Mouse (Mus musculus): ENCODE data around the gene Kmt2d. TPM values are rescaled to one million over a fixed set of nuclear protein-coding genes. Genes with fewer than 3 reads are reported as not detected.

Kmt2d gene
- polyA plus RNA-seq, 1 experiment from 2014 or later = 8.5 TPM

DNA sequence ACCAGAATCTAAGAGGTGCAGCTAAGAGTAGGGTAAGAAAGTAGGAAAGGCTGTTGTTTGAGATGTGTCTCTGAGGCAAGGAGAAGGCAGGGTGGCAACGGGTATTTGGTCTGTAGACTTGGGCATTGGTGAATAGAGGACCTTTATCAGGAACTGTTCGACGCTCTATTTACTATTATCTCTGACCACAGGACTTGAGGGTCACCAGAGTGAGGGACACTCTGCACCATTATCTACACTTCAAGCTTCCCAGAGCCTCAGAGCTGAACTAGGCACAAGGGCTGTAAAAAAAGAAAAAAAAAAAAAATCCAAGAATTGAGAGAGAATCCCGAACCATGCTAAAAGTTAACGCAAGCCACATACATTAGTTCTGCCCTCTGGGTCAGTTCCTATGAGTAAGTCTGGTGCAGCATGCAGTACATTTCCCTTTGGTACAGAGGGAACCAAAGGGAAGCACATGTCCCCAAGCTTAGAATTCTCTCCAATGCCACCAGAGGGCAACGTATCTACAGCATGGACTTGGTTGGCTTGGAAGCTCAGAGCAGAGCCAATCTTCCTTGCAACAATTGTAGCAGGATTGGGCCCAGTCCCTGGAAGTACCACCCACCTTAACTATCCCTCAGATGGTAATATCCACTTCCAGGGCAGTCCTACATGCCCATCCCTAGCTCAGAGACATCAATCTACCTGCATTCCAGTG lies 21.1 kb upstream of the Kmt2d start:
- WGBS = 28% methylated on average over 6 of the region's 6 CpGs
- Histone ChIP-seq H3K4me1 (ENCODE audit: control insufficient read depth, insufficient read depth, low read length) (peaks cover 21% of the 10 kb centered on the region), H3K36me3 (ENCODE audit: control insufficient read depth, insufficient read depth) (no peaks in the 10 kb centered on the region), H3K4me3 (ENCODE audit: low read length) (no peak overlapping the region), H3K27me3 (ENCODE audit: control insufficient read depth, insufficient read depth, low read length) (peaks cover 39% of the 10 kb centered on the region), H3K4me2 (ENCODE audit: low read depth, low read length) (no peak overlapping the region), H3K9ac (ENCODE audit: low read length) (no peak overlapping the region), H3K27ac (ENCODE audit: low read length) (no peak overlapping the region), H3K9me3 (replicated peaks; ENCODE audit: control insufficient read depth, low read length) (no peaks in the 10 kb centered on the region)
- peak; percentile 24; the same call in 1 of the 2 replicates for ATAC-seq (replicated peaks; ENCODE audit: extremely low read depth, insufficient read depth, low FRiP score)

DNA sequence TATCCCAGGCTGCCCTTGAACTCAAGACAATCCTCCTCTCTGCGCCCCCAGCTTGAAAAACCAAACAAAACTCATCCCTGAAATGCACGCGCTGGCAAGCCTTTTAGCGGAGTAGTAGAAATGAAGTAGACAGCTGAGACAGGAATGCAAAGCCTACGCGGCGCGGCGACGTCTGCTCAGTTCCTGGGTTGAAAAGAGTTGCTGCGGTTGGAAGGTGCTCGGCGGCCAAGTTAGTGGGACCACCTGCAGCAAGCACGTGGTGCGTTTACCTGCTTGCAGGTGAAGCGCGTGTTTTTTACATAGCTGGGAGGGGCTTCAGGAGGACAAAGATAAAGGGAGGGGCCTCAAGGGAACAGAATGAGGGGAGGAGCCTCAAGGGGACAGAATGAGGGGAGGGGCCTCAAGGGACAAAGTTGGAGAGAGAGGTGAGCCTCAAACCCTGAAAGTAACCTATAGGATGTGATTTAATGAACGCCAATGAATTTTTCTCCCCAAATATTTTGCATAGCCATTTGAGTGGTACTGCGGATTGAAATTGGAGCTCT lies 20.3 kb upstream of the Kmt2d start:
- H3K4me3 ChIP-seq (ENCODE audit: low read length) = peak overlapping the region; percentile 15; the same call in 1 of the 2 replicates
- no peak overlapping the region for H3K27ac ChIP-seq (ENCODE audit: low read length)
- H3K4me1 ChIP-seq (ENCODE audit: control insufficient read depth, insufficient read depth, low read length) = peaks cover 18% of the 10 kb centered on the region
- H3K9me3 ChIP-seq (replicated peaks; ENCODE audit: control insufficient read depth, low read length) = no peaks in the 10 kb centered on the region
- ATAC-seq (replicated peaks; ENCODE audit: extremely low read depth, insufficient read depth, low FRiP score) = no peak
- peak overlapping the region; percentile 39 for H3K4me2 ChIP-seq (ENCODE audit: low read depth, low read length)
- no peak overlapping the region for H3K9ac ChIP-seq (ENCODE audit: low read length)
- no peaks in the 10 kb centered on the region for H3K36me3 ChIP-seq (ENCODE audit: control insufficient read depth, insufficient read depth)
- peaks cover 31% of the 10 kb centered on the region for H3K27me3 ChIP-seq (ENCODE audit: control insufficient read depth, insufficient read depth, low read length)
- 16% methylated on average over 19 of the region's 19 CpGs for WGBS

DNA sequence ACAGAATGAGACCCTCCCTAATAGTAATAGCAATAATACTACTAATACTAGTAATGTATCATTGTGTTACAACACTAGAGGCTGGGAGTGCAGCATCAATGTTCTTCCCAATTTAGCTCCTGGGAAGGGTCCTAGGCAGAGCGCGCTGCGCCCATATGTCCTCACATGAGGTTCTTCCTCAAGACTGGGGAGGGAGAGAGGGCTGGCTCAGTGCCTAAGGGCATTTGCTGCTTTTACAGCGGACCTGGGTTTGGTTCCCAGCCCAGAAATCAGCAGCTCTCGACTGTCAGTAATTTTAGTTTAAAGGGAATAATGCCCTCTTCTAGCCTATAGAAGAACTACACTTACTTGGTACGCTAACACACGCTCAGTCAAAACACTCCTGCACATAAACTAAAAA lies 16.5 kb upstream of the Kmt2d start:
- no peaks in the 10 kb centered on the region for H3K27me3 ChIP-seq (ENCODE audit: control insufficient read depth, insufficient read depth, low read length)
- ATAC-seq (replicated peaks; ENCODE audit: extremely low read depth, insufficient read depth, low FRiP score) = no peak
- 80% methylated on average over 7 of the region's 7 CpGs for WGBS
- H3K9ac ChIP-seq (ENCODE audit: low read length) = no peak overlapping the region
- H3K4me2 ChIP-seq (ENCODE audit: low read depth, low read length) = no peak overlapping the region
- no peaks in the 10 kb centered on the region for H3K36me3 ChIP-seq (ENCODE audit: control insufficient read depth, insufficient read depth)
- no peak overlapping the region for H3K4me3 ChIP-seq (ENCODE audit: low read length)
- H3K4me1 ChIP-seq (ENCODE audit: control insufficient read depth, insufficient read depth, low read length) = no peaks in the 10 kb centered on the region
- H3K9me3 ChIP-seq (replicated peaks; ENCODE audit: control insufficient read depth, low read length) = no peaks in the 10 kb centered on the region
- H3K27ac ChIP-seq (ENCODE audit: low read length) = no peak overlapping the region

DNA sequence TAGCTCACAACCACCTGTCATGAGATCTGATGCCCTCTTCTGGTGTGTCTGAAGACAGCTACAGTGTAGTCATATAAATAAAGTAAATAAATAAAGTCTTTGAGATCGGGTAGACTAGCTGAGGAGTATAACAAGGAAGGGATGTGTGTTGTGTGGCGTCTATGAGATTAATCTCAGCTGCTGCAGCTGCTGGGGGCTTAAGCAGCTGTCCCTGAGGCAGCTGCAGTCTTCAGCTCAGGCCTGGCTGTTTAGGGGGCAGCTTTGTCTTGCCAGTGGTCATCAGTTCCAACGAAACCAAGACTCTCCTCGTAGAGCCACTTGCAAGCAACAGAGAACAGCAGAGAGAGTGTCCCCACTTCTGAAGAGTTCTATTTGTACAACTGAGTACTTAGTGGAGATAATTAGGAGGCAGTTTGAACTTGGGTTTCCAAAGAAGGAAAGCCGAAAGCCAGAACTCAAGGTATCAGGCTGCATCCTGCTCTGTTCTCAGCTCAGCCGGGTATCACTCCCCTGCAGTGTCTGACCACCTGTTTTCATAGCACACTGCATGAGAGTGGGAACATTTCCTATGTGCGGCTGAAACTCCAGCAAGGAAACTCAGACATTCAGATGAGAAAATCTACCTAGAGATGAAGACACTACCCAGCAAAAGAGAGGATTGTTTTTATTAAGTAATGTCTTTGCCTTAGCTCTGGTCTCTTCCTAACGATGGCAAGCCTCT lies 15.8 kb upstream of the Kmt2d start:
- H3K4me1 ChIP-seq (ENCODE audit: control insufficient read depth, insufficient read depth, low read length) = no peaks in the 10 kb centered on the region
- 60% methylated on average over 8 of the region's 8 CpGs for WGBS
- no peaks in the 10 kb centered on the region for H3K36me3 ChIP-seq (ENCODE audit: control insufficient read depth, insufficient read depth)
- H3K4me3 ChIP-seq (ENCODE audit: low read length) = no peak overlapping the region
- H3K27ac ChIP-seq (ENCODE audit: low read length) = no peak overlapping the region
- no peaks in the 10 kb centered on the region for H3K27me3 ChIP-seq (ENCODE audit: control insufficient read depth, insufficient read depth, low read length)
- H3K9ac ChIP-seq (ENCODE audit: low read length) = no peak overlapping the region
- no peaks in the 10 kb centered on the region for H3K9me3 ChIP-seq (replicated peaks; ENCODE audit: control insufficient read depth, low read length)
- no peak overlapping the region for H3K4me2 ChIP-seq (ENCODE audit: low read depth, low read length)
- no peak for ATAC-seq (replicated peaks; ENCODE audit: extremely low read depth, insufficient read depth, low FRiP score)

DNA sequence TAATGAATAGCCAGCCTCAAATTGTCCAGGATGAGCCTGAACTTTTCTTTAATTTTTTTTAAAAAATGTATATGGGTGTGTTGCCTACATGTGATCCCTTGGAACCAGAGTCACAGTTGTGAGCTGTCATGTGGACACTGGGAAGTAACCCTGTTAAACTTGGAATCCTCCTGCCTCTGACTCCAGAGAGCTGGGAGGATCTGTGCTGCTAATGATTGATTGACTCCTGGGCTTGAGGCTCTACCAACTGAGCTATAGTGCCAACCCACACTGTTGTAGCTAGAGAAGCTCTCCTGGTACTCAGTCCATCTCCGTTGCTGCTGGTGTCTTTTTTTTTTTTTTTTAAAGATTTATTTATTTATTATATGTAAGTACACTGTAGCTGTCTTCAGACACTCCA lies 13.1 kb upstream of the Kmt2d start:
- H3K4me3 ChIP-seq (ENCODE audit: low read length) = no peak overlapping the region
- no peak for ATAC-seq (replicated peaks; ENCODE audit: extremely low read depth, insufficient read depth, low FRiP score)
- H3K9ac ChIP-seq (ENCODE audit: low read length) = no peak overlapping the region
- no peaks in the 10 kb centered on the region for H3K9me3 ChIP-seq (replicated peaks; ENCODE audit: control insufficient read depth, low read length)
- H3K4me1 ChIP-seq (ENCODE audit: control insufficient read depth, insufficient read depth, low read length) = peaks cover 8% of the 10 kb centered on the region
- H3K27ac ChIP-seq (ENCODE audit: low read length) = no peak overlapping the region
- H3K4me2 ChIP-seq (ENCODE audit: low read depth, low read length) = no peak overlapping the region
- H3K27me3 ChIP-seq (ENCODE audit: control insufficient read depth, insufficient read depth, low read length) = no peaks in the 10 kb centered on the region
- no peaks in the 10 kb centered on the region for H3K36me3 ChIP-seq (ENCODE audit: control insufficient read depth, insufficient read depth)
- 74% methylated on average over 1 of the region's 1 CpGs for WGBS

DNA sequence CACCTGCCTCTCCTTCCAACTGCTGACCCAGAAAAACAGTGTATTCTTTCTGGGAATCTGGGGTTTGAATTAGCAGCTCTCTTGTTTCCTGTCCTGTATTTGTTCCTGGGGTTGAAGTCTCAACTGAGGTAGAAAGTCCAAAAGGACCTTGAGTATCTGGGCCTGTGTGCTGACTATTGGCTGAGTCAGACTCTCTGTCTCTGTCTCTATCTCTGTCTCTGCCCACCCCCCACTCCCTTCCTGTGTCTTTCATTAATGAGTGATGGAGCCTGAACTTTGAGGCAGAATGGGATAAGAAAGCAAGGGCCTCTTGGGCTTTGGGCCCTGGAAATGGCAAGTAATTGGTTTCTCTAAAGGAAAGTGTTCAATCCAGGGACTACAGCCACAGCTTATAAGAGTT lies 12.7 kb upstream of the Kmt2d start:
- H3K9ac ChIP-seq (ENCODE audit: low read length) = no peak overlapping the region
- H3K27ac ChIP-seq (ENCODE audit: low read length) = no peak overlapping the region
- H3K36me3 ChIP-seq (ENCODE audit: control insufficient read depth, insufficient read depth) = no peaks in the 10 kb centered on the region
- ATAC-seq (replicated peaks; ENCODE audit: extremely low read depth, insufficient read depth, low FRiP score) = no peak
- no peaks in the 10 kb centered on the region for H3K9me3 ChIP-seq (replicated peaks; ENCODE audit: control insufficient read depth, low read length)
- no peak overlapping the region for H3K4me3 ChIP-seq (ENCODE audit: low read length)
- H3K4me1 ChIP-seq (ENCODE audit: control insufficient read depth, insufficient read depth, low read length) = peaks cover 8% of the 10 kb centered on the region
- H3K4me2 ChIP-seq (ENCODE audit: low read depth, low read length) = no peak overlapping the region
- H3K27me3 ChIP-seq (ENCODE audit: control insufficient read depth, insufficient read depth, low read length) = no peaks in the 10 kb centered on the region

DNA sequence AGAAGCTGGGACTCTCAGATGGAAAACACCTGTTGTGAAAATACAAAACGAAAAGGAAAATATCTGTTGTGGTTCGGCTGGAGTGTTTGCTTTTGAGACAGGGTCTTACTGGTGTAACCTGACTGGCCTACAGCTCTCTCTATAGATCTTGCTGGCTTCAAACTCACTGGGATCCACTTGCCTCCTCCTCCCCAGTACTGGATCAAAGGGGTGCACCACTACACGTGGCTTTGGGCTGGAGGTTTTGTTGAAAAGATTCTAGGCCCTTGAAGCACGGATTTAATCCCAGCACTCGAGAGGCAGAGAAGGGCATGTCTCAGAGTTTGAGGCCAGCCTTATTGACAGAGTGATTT lies 10.6 kb upstream of the Kmt2d start:
- Histone ChIP-seq H3K9me3 (replicated peaks; ENCODE audit: control insufficient read depth, low read length) (no peaks in the 10 kb centered on the region), H3K4me2 (ENCODE audit: low read depth, low read length) (peak overlapping the region; percentile 81), H3K4me1 (ENCODE audit: control insufficient read depth, insufficient read depth, low read length) (peaks cover 8% of the 10 kb centered on the region), H3K27me3 (ENCODE audit: control insufficient read depth, insufficient read depth, low read length) (no peaks in the 10 kb centered on the region), H3K9ac (ENCODE audit: low read length) (peak overlapping the region; percentile 47), H3K27ac (ENCODE audit: low read length) (peak overlapping the region; percentile 50), H3K36me3 (ENCODE audit: control insufficient read depth, insufficient read depth) (no peaks in the 10 kb centered on the region; the same call in 1 of the 2 replicates), H3K4me3 (ENCODE audit: low read length) (peak overlapping the region; percentile 71)
- ATAC-seq (replicated peaks; ENCODE audit: extremely low read depth, insufficient read depth, low FRiP score) = 0 out of 2 replicates have a peak, but pooled peaks have one; percentile 3
- 14% methylated on average over 5 of the region's 5 CpGs for WGBS

DNA sequence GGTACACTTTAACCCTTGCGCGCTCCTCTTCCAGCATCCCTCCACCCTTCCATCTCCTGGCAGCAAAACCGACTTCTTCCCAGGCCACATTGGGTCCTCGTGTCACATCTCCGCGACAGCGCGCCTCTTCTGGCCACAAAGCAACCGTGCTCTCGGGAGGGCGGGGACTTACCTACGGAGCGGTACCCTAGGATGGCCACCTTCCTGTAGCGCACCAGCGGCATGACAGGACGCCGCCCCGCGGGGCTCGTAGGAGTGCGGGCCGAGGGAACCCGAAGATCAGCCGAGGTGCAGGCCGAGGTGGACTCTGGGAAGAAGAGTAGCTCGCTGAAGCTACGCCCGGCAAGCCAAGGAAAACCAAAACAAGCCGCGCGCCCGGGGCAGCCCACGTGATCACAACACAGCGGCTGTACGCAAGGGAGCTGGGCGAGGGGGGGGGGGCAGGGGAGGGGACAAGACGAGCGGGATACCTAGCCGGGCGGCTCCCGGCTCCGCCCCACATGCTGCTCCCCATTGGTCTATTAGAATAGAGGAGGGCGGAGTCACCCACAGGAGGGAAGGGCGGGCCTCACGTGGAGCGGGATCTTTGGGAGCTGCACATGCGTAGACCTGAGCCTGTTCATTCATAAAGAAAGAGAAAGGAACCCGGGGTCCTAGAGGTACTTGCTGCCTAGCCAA lies 10.1 kb upstream of the Kmt2d start:
- Histone ChIP-seq H3K4me2 (ENCODE audit: low read depth, low read length) (peak overlapping the region; percentile 81), H3K27ac (ENCODE audit: low read length) (peak overlapping the region; percentile 50), H3K4me3 (ENCODE audit: low read length) (peak overlapping the region; percentile 71), H3K27me3 (ENCODE audit: control insufficient read depth, insufficient read depth, low read length) (no peaks in the 10 kb centered on the region), H3K36me3 (ENCODE audit: control insufficient read depth, insufficient read depth) (no peaks in the 10 kb centered on the region; the same call in 1 of the 2 replicates), H3K4me1 (ENCODE audit: control insufficient read depth, insufficient read depth, low read length) (peaks cover 8% of the 10 kb centered on the region), H3K9ac (ENCODE audit: low read length) (peak overlapping the region; percentile 73), H3K9me3 (replicated peaks; ENCODE audit: control insufficient read depth, low read length) (no peaks in the 10 kb centered on the region)
- under 1% methylated on average over 47 of the region's 48 CpGs for WGBS
- ATAC-seq (replicated peaks; ENCODE audit: extremely low read depth, insufficient read depth, low FRiP score) = peak; percentile 99

DNA sequence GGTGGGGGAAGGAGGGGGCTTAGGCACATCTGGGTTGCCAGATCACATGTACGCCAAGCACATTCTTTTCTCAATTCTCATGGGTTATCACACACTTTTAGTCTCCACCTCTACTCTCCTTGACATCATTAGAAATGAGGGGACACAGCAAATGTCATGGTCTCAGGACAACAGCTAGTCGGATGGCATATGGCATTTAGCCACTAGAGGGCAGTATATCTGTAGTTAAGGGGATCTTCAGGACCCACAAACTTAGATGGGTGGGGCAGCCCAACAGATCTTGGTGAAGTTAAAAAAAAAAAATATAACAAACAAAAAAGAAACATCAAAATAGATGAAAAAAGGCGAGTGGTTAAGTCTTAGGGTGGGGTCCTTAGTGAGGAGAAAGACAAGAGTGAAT lies 6.3 kb upstream of the Kmt2d start:
- H3K27ac ChIP-seq (ENCODE audit: low read length) = no peak overlapping the region
- peaks cover 13% of the 10 kb centered on the region for H3K4me1 ChIP-seq (ENCODE audit: control insufficient read depth, insufficient read depth, low read length)
- H3K9me3 ChIP-seq (replicated peaks; ENCODE audit: control insufficient read depth, low read length) = no peaks in the 10 kb centered on the region
- WGBS = 10% methylated on average over 3 of the region's 3 CpGs
- no peaks in the 10 kb centered on the region for H3K27me3 ChIP-seq (ENCODE audit: control insufficient read depth, insufficient read depth, low read length)
- no peak overlapping the region for H3K4me3 ChIP-seq (ENCODE audit: low read length)
- H3K9ac ChIP-seq (ENCODE audit: low read length) = no peak overlapping the region
- no peak for ATAC-seq (replicated peaks; ENCODE audit: extremely low read depth, insufficient read depth, low FRiP score)
- H3K36me3 ChIP-seq (ENCODE audit: control insufficient read depth, insufficient read depth) = no peaks in the 10 kb centered on the region; the same call in 1 of the 2 replicates
- no peak overlapping the region for H3K4me2 ChIP-seq (ENCODE audit: low read depth, low read length)

Measured in heart, embryonic 16.5 days (tissue).